In the genomic region with DNA sequence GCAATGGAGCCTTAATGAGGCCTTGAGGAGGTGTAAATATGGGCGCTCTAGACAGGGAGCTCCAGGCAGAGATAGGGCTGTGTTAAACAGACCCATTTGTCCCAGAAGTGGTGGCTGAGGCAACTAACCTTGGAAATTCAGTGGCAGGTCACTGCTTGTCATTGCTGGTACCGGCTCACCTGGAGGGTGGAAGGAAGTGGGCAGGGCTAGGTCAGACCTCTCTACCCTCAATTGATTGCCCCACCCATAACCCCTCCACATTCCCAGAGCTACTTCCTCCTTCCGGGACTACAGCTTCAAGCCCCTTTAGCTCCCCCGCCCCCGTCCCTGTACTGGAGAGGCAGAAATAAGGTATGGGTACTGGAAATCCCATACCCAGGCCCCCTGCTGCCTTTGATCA, we compare ENCODE assay signal across 11 mouse cellular contexts. TPM values are rescaled to one million over a fixed set of nuclear protein-coding genes. Genes with fewer than 3 reads are reported as not detected.
DNase-seq lines count a peak whose midpoint lies in the region; ATAC-seq and TF ChIP-seq lines count a peak whose summit lies in the region.
"Had no signal": no experiment of that assay in that cellular context is flagged by ENCODE, and none has a peak within 500 bp of the region (broad histone marks: within the 10 kb centered on the region; RNA-seq: fewer than 3 reads in every experiment).

No protein-coding gene starts in this region.

- H3K4me1 ChIP-seq in thymus, adult 2 months (replicated peaks; ENCODE audit: control insufficient read depth, insufficient read depth, low read length) = peaks cover 41% of the 10 kb centered on the region
- H3K4me1 ChIP-seq in liver, embryonic 15.5 days (replicated peaks) = peaks cover 8% of the 10 kb centered on the region
- 0 out of 2 replicates have a peak, but pooled peaks cover 12% of the 10 kb centered on the region for H3K4me1 ChIP-seq in stomach, embryonic 15.5 days
- H3K4me1 ChIP-seq: hindbrain, embryonic 15.5 days; neural tube, embryonic 13.5 days had no signal

- TF ChIP-seq POLR2A in thymus, adult 2 months (IDR thresholded peaks at IDR 0.05; ENCODE audit: control insufficient read depth, extremely low read depth, insufficient read depth, low read length, poor library complexity) = no peak

- WGBS in thymus, adult 2 months = 30% methylated on average over 5 of the region's 5 CpGs
- WGBS in liver, embryonic 15.5 days (ENCODE audit: insufficient replicate concordance) = 29% methylated on average over 5 of the region's 5 CpGs
- WGBS in stomach, embryonic 15.5 days = 48% methylated on average over 5 of the region's 5 CpGs

- ATAC-seq in hematopoietic stem cell, adult 5-6 weeks (replicated peaks in 1 of 2; ENCODE audit: insufficient read depth in 1 of 2, low FRiP score in 2 of 2, low TSS enrichment in 1 of 2, low read depth in 1 of 2, poor library complexity in 2 of 2, severe bottlenecking in 2 of 2) = peak; percentile 27 to 30; a peak in 1 of 4 replicates
- no peak for ATAC-seq in liver, embryonic 15.5 days (ENCODE audit: insufficient read depth)
- ATAC-seq in stomach, embryonic 15.5 days (ENCODE audit: insufficient read depth, low FRiP score, low read depth) = peak; percentile 58

- H3K9ac ChIP-seq in liver, embryonic 15.5 days = no peak overlapping the region
- no peak overlapping the region for H3K9ac ChIP-seq in stomach, embryonic 15.5 days
- H3K9ac ChIP-seq: hindbrain, embryonic 15.5 days; neural tube, embryonic 13.5 days had no signal

- no peak overlapping the region; the same call in 1 of the 2 replicates for H3K27ac ChIP-seq in thymus, adult 2 months (ENCODE audit: control insufficient read depth, insufficient read depth, low read length)
- no peak overlapping the region for H3K27ac ChIP-seq in liver, embryonic 15.5 days (replicated peaks)
- H3K27ac ChIP-seq in stomach, embryonic 15.5 days = no peak overlapping the region
- H3K27ac ChIP-seq: hindbrain, embryonic 15.5 days; neural tube, embryonic 13.5 days had no signal

- TF ChIP-seq CTCF in thymus, adult 2 months (IDR thresholded peaks at IDR 0.05; ENCODE audit: borderline replicate concordance, control insufficient read depth, extremely low read depth, insufficient read depth, low read length, poor library complexity) = no peak

- no peak for DNase-seq in thymus, adult 2 months
- DNase-seq in thymus, postnatal 10 days (ENCODE audit: low spot score in 2 of 2) = no peak
- DNase-seq in Muller cell, postnatal 12 days (ENCODE audit: inconsistent ontology term) = no peak
- DNase-seq in retina, embryonic 14.5 days (ENCODE audit: low spot score) = no peak
- DNase-seq: cerebellum, postnatal 25 days had no signal

- no peaks in the 10 kb centered on the region for H3K36me3 ChIP-seq in thymus, adult 2 months (ENCODE audit: control insufficient read depth, insufficient read depth, low read length)
- H3K36me3 ChIP-seq in liver, embryonic 15.5 days (replicated peaks) = no peaks in the 10 kb centered on the region
- no peaks in the 10 kb centered on the region for H3K36me3 ChIP-seq in stomach, embryonic 15.5 days
- H3K36me3 ChIP-seq: hindbrain, embryonic 15.5 days; neural tube, embryonic 13.5 days had no signal

- peak overlapping the region; percentile 20; the same call in 1 of the 2 replicates for H3K4me2 ChIP-seq in liver, embryonic 15.5 days
- H3K4me2 ChIP-seq in stomach, embryonic 15.5 days = no peak overlapping the region
- H3K4me2 ChIP-seq: hindbrain, embryonic 15.5 days; neural tube, embryonic 13.5 days had no signal

- H3K27me3 ChIP-seq in thymus, adult 2 months (ENCODE audit: control insufficient read depth, insufficient read depth, low read length) = no peaks in the 10 kb centered on the region
- no peaks in the 10 kb centered on the region for H3K27me3 ChIP-seq in liver, embryonic 15.5 days
- no peaks in the 10 kb centered on the region for H3K27me3 ChIP-seq in stomach, embryonic 15.5 days (replicated peaks)
- H3K27me3 ChIP-seq: hindbrain, embryonic 15.5 days; neural tube, embryonic 13.5 days had no signal

- no peaks in the 10 kb centered on the region for H3K9me3 ChIP-seq in liver, embryonic 15.5 days (replicated peaks)
- H3K9me3 ChIP-seq in stomach, embryonic 15.5 days = no peaks in the 10 kb centered on the region
- H3K9me3 ChIP-seq: hindbrain, embryonic 15.5 days; neural tube, embryonic 13.5 days had no signal

- peak overlapping the region; percentile 62 for H3K4me3 ChIP-seq in thymus, adult 2 months (ENCODE audit: control insufficient read depth, insufficient read depth, low read length)
- H3K4me3 ChIP-seq in liver, embryonic 15.5 days (replicated peaks) = peak overlapping the region; percentile 28
- H3K4me3 ChIP-seq in stomach, embryonic 15.5 days (replicated peaks) = no peak overlapping the region
- H3K4me3 ChIP-seq: hindbrain, embryonic 15.5 days; neural tube, embryonic 13.5 days had no signal

RNA-seq across cellular contexts. Expression of gene Cd79b, which starts 1.0 kb away (rescaled TPM):
- polyA plus RNA-seq in thymus, adult 2 months (2012; rRNA removed) = 33.2 and 39.6 TPM in 2 replicates
- 15.9 and 30.2 TPM in 2 replicates for total RNA-seq in hematopoietic stem cell, adult 5-6 weeks (2017)
- polyA plus RNA-seq in liver, embryonic 15.5 days (2015; fragmentation: Nextera tagmentation; extraction: Ambion mirVana) = 7.7 and 9.9 TPM in 2 replicates
- polyA plus RNA-seq in stomach, embryonic 15.5 days (2015; fragmentation: Nextera tagmentation; extraction: Ambion mirVana) = 3.5 and 3.7 TPM in 2 replicates

RNA-seq across cellular contexts. Expression of gene Gh, which starts 11.9 kb away (rescaled TPM):
- 0.74 and 1.7 TPM in 2 replicates for polyA plus RNA-seq in thymus, adult 2 months (2012; rRNA removed)
- total RNA-seq in hematopoietic stem cell, adult 5-6 weeks (2017) = not detected in 2 replicates
- polyA plus RNA-seq in liver, embryonic 15.5 days (2015; fragmentation: Nextera tagmentation; extraction: Ambion mirVana) = not detected in 2 replicates
- polyA plus RNA-seq in stomach, embryonic 15.5 days (2015; fragmentation: Nextera tagmentation; extraction: Ambion mirVana) = not detected in 2 replicates
- total RNA-seq: left cerebral cortex, postnatal 25 days had no signal
- polyA plus RNA-seq: hindbrain, embryonic 15.5 days; neural tube, embryonic 13.5 days had no signal

RNA-seq across cellular contexts. Expression of gene Tcam1, which starts 37.1 kb away (rescaled TPM):
- 0.42 and 0.47 TPM in 2 replicates for polyA plus RNA-seq in thymus, adult 2 months (2012; rRNA removed)
- total RNA-seq in hematopoietic stem cell, adult 5-6 weeks (2017) = 3.6 and 4.0 TPM in 2 replicates
- 0.09 and 0.12 TPM in 2 replicates for polyA plus RNA-seq in liver, embryonic 15.5 days (2015; fragmentation: Nextera tagmentation; extraction: Ambion mirVana)
- polyA plus RNA-seq in stomach, embryonic 15.5 days (2015; fragmentation: Nextera tagmentation; extraction: Ambion mirVana) = 0.27 and 0.28 TPM in 2 replicates

RNA-seq across cellular contexts. Expression of gene Scn4a, which starts 39.6 kb away (rescaled TPM):
- polyA plus RNA-seq in thymus, adult 2 months (2012; rRNA removed) = 0.92 and 1.2 TPM in 2 replicates
- not detected in 2 replicates for total RNA-seq in hematopoietic stem cell, adult 5-6 weeks (2017)
- polyA plus RNA-seq in liver, embryonic 15.5 days (2015; fragmentation: Nextera tagmentation; extraction: Ambion mirVana) = 0.03 and 0.24 TPM in 2 replicates
- 0.03 and 0.05 TPM in 2 replicates for polyA plus RNA-seq in stomach, embryonic 15.5 days (2015; fragmentation: Nextera tagmentation; extraction: Ambion mirVana)
- total RNA-seq: left cerebral cortex, postnatal 25 days had no signal
- polyA plus RNA-seq: hindbrain, embryonic 15.5 days; neural tube, embryonic 13.5 days had no signal

RNA-seq across cellular contexts. Expression of gene Smarcd2, which starts 40.8 kb away (rescaled TPM):
- 552 and 570 TPM in 2 replicates for polyA plus RNA-seq in thymus, adult 2 months (2012; rRNA removed)
- total RNA-seq in hematopoietic stem cell, adult 5-6 weeks (2017) = 200 and 274 TPM in 2 replicates
- 26.7 and 26.8 TPM in 2 replicates for polyA plus RNA-seq in liver, embryonic 15.5 days (2015; fragmentation: Nextera tagmentation; extraction: Ambion mirVana)
- polyA plus RNA-seq in stomach, embryonic 15.5 days (2015; fragmentation: Nextera tagmentation; extraction: Ambion mirVana) = 70.2 and 78.3 TPM in 2 replicates
